Mouse (Mus musculus): ENCODE results near the gene Hsf2. TPM values are rescaled to one million over a fixed set of nuclear protein-coding genes. Genes with fewer than 3 reads are reported as not detected.
A peak's percentile ranks its signal among the peaks of the same experiment; 100 is the strongest.

Gene Hsf2
- 22.3 and 31.2 TPM in 2 replicates for total RNA-seq (2014; rRNA removed; ENCODE audit: low replicate concordance)
- 24.7 and 25.5 TPM in 2 replicates for polyA plus RNA-seq (2015; fragmentation: Nextera tagmentation; extraction: Ambion mirVana)

DNA sequence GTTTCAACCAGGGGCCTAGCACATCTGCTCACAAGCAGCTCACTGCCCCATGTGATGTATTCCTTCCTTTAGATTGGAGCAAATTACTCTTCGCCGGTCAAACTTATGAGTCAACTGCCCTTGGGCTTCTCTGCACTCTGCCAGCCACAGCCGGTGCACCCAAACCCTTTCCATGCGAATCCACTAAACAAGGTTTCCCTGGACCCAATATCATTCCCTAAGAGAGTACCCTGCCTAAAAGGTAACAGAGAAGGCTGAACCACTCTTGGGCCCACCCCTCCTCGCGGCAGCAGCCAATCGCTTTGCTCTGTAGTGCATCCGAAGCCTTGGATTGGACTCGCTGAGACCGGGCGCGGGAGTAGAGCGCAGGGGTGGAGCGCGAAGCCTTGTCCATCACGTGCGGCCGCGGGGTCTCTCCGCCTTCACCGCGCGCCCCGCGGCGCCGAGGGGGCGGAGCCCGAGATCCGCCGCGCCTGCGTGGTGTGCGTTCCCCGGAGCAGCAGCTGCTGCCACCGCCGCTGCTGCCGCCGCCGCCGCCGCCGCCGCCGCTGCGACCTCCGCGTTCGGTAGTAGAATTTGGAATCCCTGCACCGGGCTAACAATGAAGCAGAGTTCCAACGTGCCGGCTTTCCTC, at the start of gene Hsf2:
TSS of gene Hsf2 (plus strand) at position 478 of the 634 bp plus-strand sequence.
- peak; percentile 100 for ATAC-seq (ENCODE audit: insufficient read depth, low read depth)
- Histone ChIP-seq H3K27ac (ENCODE audit: low read depth) (peak within 1 kb of the TSS; percentile 94), H3K36me3 (replicated peaks; ENCODE audit: control insufficient read depth, insufficient read depth, low read length) (no peaks in the 10 kb centered on the region), H3K4me1 (ENCODE audit: control insufficient read depth, insufficient read depth) (peaks cover 13% of the 10 kb centered on the region; the same call in 1 of the 2 replicates), H3K27me3 (ENCODE audit: control insufficient read depth, insufficient read depth, low read length) (no peaks in the 10 kb centered on the region), H3K4me3 (ENCODE audit: low read depth, low read length) (peak within 1 kb of the TSS; percentile 99), H3K9ac (replicated peaks; ENCODE audit: low read depth, low read length) (peak within 1 kb of the TSS; percentile 98), H3K9me3 (replicated peaks; ENCODE audit: control insufficient read depth, low read length) (no peaks in the 10 kb centered on the region), H3K4me2 (ENCODE audit: low read depth, low read length) (peak within 1 kb of the TSS; percentile 77)
- WGBS, result 1% methylated on average over 44 of the region's 52 CpGs
- TF ChIP-seq CTCF (IDR thresholded peaks at IDR 0.05; ENCODE audit: low read depth) (no peak), EP300 (IDR thresholded peaks at IDR 0.05; ENCODE audit: low read depth) (no peak)
- DNase-seq (ENCODE audit: low spot score), result peak; percentile 96

DNA sequence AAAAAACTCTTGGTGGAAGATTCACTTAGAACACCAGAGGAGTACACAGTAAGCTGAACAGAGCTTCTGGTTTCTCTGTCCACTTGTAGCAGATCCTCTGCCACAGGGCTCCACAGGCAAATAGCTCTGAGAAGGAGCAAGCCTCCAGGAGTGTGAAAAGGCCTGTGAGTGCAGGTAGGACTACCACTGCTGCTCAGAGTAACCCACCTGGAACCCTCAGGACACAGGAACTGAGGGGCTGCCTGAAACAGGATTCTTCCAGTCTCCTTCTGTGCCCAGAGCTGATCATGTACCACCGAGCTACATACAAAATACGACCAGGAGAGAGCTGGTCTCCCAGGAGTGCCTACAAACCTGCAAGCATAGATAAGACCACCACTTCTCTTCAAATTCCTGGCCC, 48.3 kb upstream of the Hsf2 start:
- no peak overlapping the region for H3K4me2 ChIP-seq (ENCODE audit: low read depth, low read length)
- no peak for TF ChIP-seq CTCF (IDR thresholded peaks at IDR 0.05; ENCODE audit: low read depth)
- TF ChIP-seq EP300 (IDR thresholded peaks at IDR 0.05; ENCODE audit: low read depth), result no peak
- WGBS, result 74% methylated on average over 2 of the region's 2 CpGs
- DNase-seq (ENCODE audit: low spot score) (no peak), ATAC-seq (ENCODE audit: insufficient read depth, low read depth) (no peak)
- no peaks in the 10 kb centered on the region for H3K4me1 ChIP-seq (ENCODE audit: control insufficient read depth, insufficient read depth)
- no peaks in the 10 kb centered on the region for H3K27me3 ChIP-seq (ENCODE audit: control insufficient read depth, insufficient read depth, low read length)
- H3K27ac ChIP-seq (ENCODE audit: low read depth), result no peak overlapping the region
- H3K9ac ChIP-seq (replicated peaks; ENCODE audit: low read depth, low read length), result no peak overlapping the region
- no peaks in the 10 kb centered on the region for H3K9me3 ChIP-seq (replicated peaks; ENCODE audit: control insufficient read depth, low read length)
- H3K36me3 ChIP-seq (replicated peaks; ENCODE audit: control insufficient read depth, insufficient read depth, low read length), result no peaks in the 10 kb centered on the region
- no peak overlapping the region for H3K4me3 ChIP-seq (ENCODE audit: low read depth, low read length)

DNA sequence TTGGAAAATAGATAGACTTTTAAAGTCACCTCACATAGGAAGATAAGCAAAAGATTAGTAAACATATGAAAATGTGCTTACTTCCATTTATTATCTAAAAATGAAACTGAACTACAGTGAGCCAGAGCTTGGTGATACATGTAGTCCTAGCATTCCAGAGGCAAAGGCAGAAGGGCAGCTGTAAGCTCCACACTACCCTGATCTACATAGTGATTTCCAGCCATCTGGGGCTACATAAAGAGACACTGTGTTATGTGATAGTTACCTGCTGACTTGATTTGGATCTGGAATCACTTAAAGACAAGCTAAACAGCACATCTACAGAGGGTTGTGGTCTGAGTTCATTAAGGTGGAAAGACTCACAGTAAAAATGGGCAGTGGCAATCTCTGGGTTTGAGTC, 45.1 kb upstream of the Hsf2 start:
- Histone ChIP-seq H3K27ac (ENCODE audit: low read depth) (no peak overlapping the region), H3K36me3 (replicated peaks; ENCODE audit: control insufficient read depth, insufficient read depth, low read length) (no peaks in the 10 kb centered on the region), H3K4me3 (ENCODE audit: low read depth, low read length) (no peak overlapping the region), H3K4me2 (ENCODE audit: low read depth, low read length) (no peak overlapping the region), H3K9me3 (replicated peaks; ENCODE audit: control insufficient read depth, low read length) (no peaks in the 10 kb centered on the region), H3K27me3 (ENCODE audit: control insufficient read depth, insufficient read depth, low read length) (no peaks in the 10 kb centered on the region), H3K9ac (replicated peaks; ENCODE audit: low read depth, low read length) (no peak overlapping the region), H3K4me1 (ENCODE audit: control insufficient read depth, insufficient read depth) (no peaks in the 10 kb centered on the region)
- TF ChIP-seq CTCF (IDR thresholded peaks at IDR 0.05; ENCODE audit: low read depth) (no peak), EP300 (IDR thresholded peaks at IDR 0.05; ENCODE audit: low read depth) (no peak)
- no peak for DNase-seq (ENCODE audit: low spot score)
- no peak for ATAC-seq (ENCODE audit: insufficient read depth, low read depth)

DNA sequence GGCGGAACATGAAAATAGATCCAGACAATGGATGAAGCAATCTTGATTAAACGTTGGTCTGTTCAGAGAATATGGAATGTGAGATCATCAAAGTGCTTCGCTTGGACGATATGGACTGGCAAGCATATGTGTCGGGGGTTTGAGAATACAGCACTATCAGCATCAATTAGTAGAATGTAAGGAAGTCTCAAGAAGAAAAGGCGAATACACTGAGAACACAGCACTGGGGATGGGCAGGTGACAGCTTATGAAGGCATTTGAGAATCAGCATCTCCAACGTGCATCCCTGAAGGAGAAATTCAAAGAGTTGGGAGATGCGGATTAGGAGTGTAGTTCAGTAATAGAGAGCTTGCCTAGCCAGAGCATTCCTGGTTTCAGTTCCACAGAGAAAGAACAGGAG, 41.8 kb upstream of the Hsf2 start:
- Histone ChIP-seq H3K4me3 (ENCODE audit: low read depth, low read length) (no peak overlapping the region), H3K4me1 (ENCODE audit: control insufficient read depth, insufficient read depth) (no peaks in the 10 kb centered on the region), H3K36me3 (replicated peaks; ENCODE audit: control insufficient read depth, insufficient read depth, low read length) (no peaks in the 10 kb centered on the region), H3K27me3 (ENCODE audit: control insufficient read depth, insufficient read depth, low read length) (no peaks in the 10 kb centered on the region), H3K4me2 (ENCODE audit: low read depth, low read length) (no peak overlapping the region), H3K27ac (ENCODE audit: low read depth) (no peak overlapping the region), H3K9me3 (replicated peaks; ENCODE audit: control insufficient read depth, low read length) (no peaks in the 10 kb centered on the region), H3K9ac (replicated peaks; ENCODE audit: low read depth, low read length) (no peak overlapping the region)
- 63% methylated on average over 8 of the region's 8 CpGs for WGBS
- TF ChIP-seq CTCF (IDR thresholded peaks at IDR 0.05; ENCODE audit: low read depth), result no peak
- no peak for TF ChIP-seq EP300 (IDR thresholded peaks at IDR 0.05; ENCODE audit: low read depth)
- DNase-seq (ENCODE audit: low spot score) (no peak), ATAC-seq (ENCODE audit: insufficient read depth, low read depth) (no peak)

DNA sequence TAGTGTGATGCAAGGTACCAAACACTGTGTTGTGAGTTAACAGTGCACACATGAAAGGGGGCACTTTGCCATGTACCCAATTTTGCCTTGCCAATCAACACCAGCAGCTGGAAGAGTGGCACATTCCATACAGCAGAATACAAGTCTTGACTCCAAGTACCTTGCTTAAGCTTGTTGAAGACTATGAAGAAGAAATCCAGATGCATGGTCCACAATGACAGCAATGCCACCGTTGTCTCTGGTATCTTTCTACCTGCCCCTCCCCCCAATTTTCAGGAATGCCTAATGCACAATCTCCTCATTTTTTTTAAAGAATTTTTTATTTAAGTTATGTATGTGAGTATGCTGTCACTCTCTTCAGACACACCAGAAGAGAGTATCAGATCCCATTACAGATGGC, 40.5 kb upstream of the Hsf2 start:
- H3K36me3 ChIP-seq (replicated peaks; ENCODE audit: control insufficient read depth, insufficient read depth, low read length), result no peaks in the 10 kb centered on the region
- DNase-seq (ENCODE audit: low spot score), result no peak
- H3K4me1 ChIP-seq (ENCODE audit: control insufficient read depth, insufficient read depth), result no peaks in the 10 kb centered on the region
- H3K27ac ChIP-seq (ENCODE audit: low read depth), result no peak overlapping the region
- H3K4me2 ChIP-seq (ENCODE audit: low read depth, low read length), result no peak overlapping the region
- H3K4me3 ChIP-seq (ENCODE audit: low read depth, low read length), result no peak overlapping the region
- H3K27me3 ChIP-seq (ENCODE audit: control insufficient read depth, insufficient read depth, low read length), result no peaks in the 10 kb centered on the region
- H3K9me3 ChIP-seq (replicated peaks; ENCODE audit: control insufficient read depth, low read length), result no peaks in the 10 kb centered on the region
- ATAC-seq (ENCODE audit: insufficient read depth, low read depth), result no peak
- no peak overlapping the region for H3K9ac ChIP-seq (replicated peaks; ENCODE audit: low read depth, low read length)
- whole genome bisulfite sequencing, result 65% methylated on average over 1 of the region's 1 CpGs
- TF ChIP-seq EP300 (IDR thresholded peaks at IDR 0.05; ENCODE audit: low read depth), result no peak
- TF ChIP-seq CTCF (IDR thresholded peaks at IDR 0.05; ENCODE audit: low read depth), result no peak

DNA sequence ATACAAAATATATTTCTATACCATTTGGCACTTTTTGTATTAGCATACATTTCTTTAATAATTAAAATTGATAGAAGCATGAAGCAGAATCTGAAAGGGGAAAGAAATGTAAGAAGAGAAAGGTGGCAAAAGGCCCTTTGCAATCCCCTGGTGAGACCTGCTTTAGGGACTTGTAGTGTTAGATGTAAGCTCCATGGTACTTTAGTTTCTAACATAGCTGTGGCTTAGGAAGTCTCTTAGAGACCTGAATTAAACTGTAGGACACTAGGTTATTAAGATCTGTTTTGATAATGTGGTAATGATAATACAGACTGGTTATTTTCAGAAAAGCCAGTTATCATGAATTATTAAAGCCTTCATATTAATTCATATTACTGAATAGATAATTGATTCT, 38.5 kb upstream of the Hsf2 start:
- Histone ChIP-seq H3K27ac (ENCODE audit: low read depth) (no peak overlapping the region), H3K9ac (replicated peaks; ENCODE audit: low read depth, low read length) (no peak overlapping the region), H3K36me3 (replicated peaks; ENCODE audit: control insufficient read depth, insufficient read depth, low read length) (no peaks in the 10 kb centered on the region), H3K27me3 (ENCODE audit: control insufficient read depth, insufficient read depth, low read length) (no peaks in the 10 kb centered on the region), H3K4me3 (ENCODE audit: low read depth, low read length) (no peak overlapping the region), H3K9me3 (replicated peaks; ENCODE audit: control insufficient read depth, low read length) (no peaks in the 10 kb centered on the region), H3K4me2 (ENCODE audit: low read depth, low read length) (no peak overlapping the region), H3K4me1 (ENCODE audit: control insufficient read depth, insufficient read depth) (no peaks in the 10 kb centered on the region)
- DNase-seq (ENCODE audit: low spot score), result no peak
- no peak for ATAC-seq (ENCODE audit: insufficient read depth, low read depth)
- TF ChIP-seq CTCF (IDR thresholded peaks at IDR 0.05; ENCODE audit: low read depth) (no peak), EP300 (IDR thresholded peaks at IDR 0.05; ENCODE audit: low read depth) (no peak)
